Mouse (Mus musculus) hindbrain, embryonic 12.5 days (tissue): Measurements from ENCODE around the gene N4bp3. TPM values are rescaled to one million over a fixed set of nuclear protein-coding genes. Genes with fewer than 3 reads are reported as not detected.
"Not testable (repeated sequence)": the region's sequence is repeated elsewhere in the genome, so short reads cannot be mapped to it uniquely, and the experiment has no call there.

Source experiments
- ATAC-seq: fragments of 200-750 bp; cut with Nextera tagmentation; 2 replicates; pipeline ENCODE4 v1.8.0; 2017; ENCODE audit warnings: moderate TSS enrichment; ENCODE audit not compliant: low FRiP score
- H3K27ac ChIP-seq: fragments of 300-500 bp; sonication (generic); 2 replicates; pipeline ENCODE4 v1.5.1; 2016; ENCODE audit warnings: mild to moderate bottlenecking
- H3K27me3 ChIP-seq: fragments of 300-500 bp; sonication (generic); 2 replicates; pipeline ENCODE4 v1.6.1; 2016; ENCODE audit warnings: mild to moderate bottlenecking
- H3K36me3 ChIP-seq: fragments of 300-500 bp; sonication (generic); 2 replicates; pipeline ENCODE4 v1.6.1; 2016; ENCODE audit warnings: mild to moderate bottlenecking
- H3K4me1 ChIP-seq: fragments of 300-500 bp; sonication (generic); 2 replicates; pipeline ENCODE4 v1.6.1; 2016
- H3K4me2 ChIP-seq: fragments of 300-500 bp; sonication (generic); replicated peaks from 2 replicates; pipeline ENCODE4 v1.6.1; 2016; ENCODE audit warnings: mild to moderate bottlenecking
- H3K4me3 ChIP-seq: fragments of 300-500 bp; sonication (generic); 2 replicates; pipeline ENCODE4 v1.5.1; 2016; ENCODE audit warnings: mild to moderate bottlenecking
- H3K9ac ChIP-seq: fragments of 300-500 bp; sonication (generic); 2 replicates; pipeline ENCODE4 v1.6.1; 2016; ENCODE audit warnings: mild to moderate bottlenecking, moderate library complexity
- H3K9me3 ChIP-seq: fragments of 300-500 bp; sonication (generic); replicated peaks from 2 replicates; pipeline ENCODE4 v1.6.1; 2016; ENCODE audit warnings: mild to moderate bottlenecking
- WGBS: fragments of 180-500 bp; shearing (Covaris S2); methylation state at CpG from one replicate; pipeline ENCODE4 v1.1.7; 2016; 5-methylcytosine and 5-hydroxymethylcytosine counted together
- polyA plus RNA-seq: library from polyadenylated mRNA; unstranded; fragments of >200 nt; fragmentation: Nextera tagmentation; extraction: Ambion mirVana; gene quantifications from 2 replicates; pipeline ENCODE4 v1.2.1, GENCODE M21; 2016

N4bp3 gene
- polyA plus RNA-seq, 1 experiment from 2014 or later, result 12.4 TPM

DNA sequence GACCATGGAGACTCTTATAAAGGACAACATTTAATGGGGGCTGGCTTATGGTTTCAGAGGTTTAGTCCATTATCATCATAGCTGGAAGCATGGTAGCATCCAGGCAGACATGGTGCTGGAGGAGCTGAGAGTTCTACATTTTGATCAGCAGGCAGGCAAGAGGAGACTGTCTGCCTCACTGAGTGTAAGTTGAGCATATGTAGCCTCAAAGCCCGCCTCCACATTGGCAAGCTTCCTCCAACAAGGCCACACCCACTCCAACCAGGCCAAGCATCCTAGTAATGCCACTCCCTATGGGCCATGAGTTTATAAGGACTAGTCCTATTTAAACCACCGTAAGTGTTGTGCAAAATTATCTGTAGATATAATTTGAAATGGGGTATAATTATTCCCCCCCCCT, 20.7 kb upstream of the N4bp3 start:
- Histone ChIP-seq H3K4me3 (no peak overlapping the region), H3K9me3 (no peaks in the 10 kb centered on the region), H3K4me2 (no peak overlapping the region), H3K9ac (no peak overlapping the region), H3K27ac (no peak overlapping the region), H3K36me3 (no peaks in the 10 kb centered on the region), H3K4me1 (no peaks in the 10 kb centered on the region), H3K27me3 (no peaks in the 10 kb centered on the region; the same call in 1 of the 2 replicates)
- no peak for ATAC-seq
- WGBS, result 78% methylated on average over 2 of the region's 2 CpGs

GRCm38 (mm10) chr11:51670846-51671245, 20.2 kb upstream of the N4bp3 start:
- WGBS, result 91% methylated on average over 7 of the region's 7 CpGs
- no peak overlapping the region for H3K9ac ChIP-seq

DNA sequence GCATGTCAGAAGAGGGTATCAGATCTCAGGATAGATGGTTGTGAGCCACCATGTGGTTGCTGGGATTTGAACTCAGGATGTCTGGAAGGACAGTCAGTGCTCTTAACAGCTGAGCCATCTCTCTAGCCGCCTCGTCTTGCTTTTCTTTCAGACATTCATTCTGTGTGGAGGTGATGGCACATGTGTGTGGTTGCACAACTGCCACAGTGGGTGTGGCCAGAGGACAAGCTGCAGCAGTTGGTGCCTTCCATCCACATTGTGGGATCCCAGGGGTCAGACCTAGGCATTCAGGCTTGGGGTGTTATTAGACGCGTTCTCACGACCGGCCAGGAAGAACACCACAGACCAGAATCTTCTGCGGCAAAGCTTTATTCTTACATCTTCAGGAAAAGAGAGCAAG, 14.1 kb upstream of the N4bp3 start:
- not testable (repeated sequence) for H3K27me3 ChIP-seq, H3K9ac ChIP-seq, H3K4me3 ChIP-seq, H3K36me3 ChIP-seq, H3K9me3 ChIP-seq, H3K4me1 ChIP-seq, H3K27ac ChIP-seq, ATAC-seq, H3K4me2 ChIP-seq
- 91% methylated on average over 7 of the region's 7 CpGs for WGBS

More at GRCm38 (mm10) chr11:51670846-51671245, 20.2 kb upstream of the N4bp3 start:
- no peak overlapping the region for H3K4me3 ChIP-seq
- ATAC-seq, result no peak
- H3K4me1 ChIP-seq, result no peaks in the 10 kb centered on the region
- no peaks in the 10 kb centered on the region for H3K27me3 ChIP-seq
- H3K9me3 ChIP-seq, result no peaks in the 10 kb centered on the region
- H3K36me3 ChIP-seq, result no peaks in the 10 kb centered on the region
- no peak overlapping the region for H3K27ac ChIP-seq
- no peak overlapping the region for H3K4me2 ChIP-seq

- ATAC-seq, result no peak
- 71% methylated on average over 7 of the region's 7 CpGs for WGBS
- no peaks in the 10 kb centered on the region for H3K9me3 ChIP-seq
- no peaks in the 10 kb centered on the region for H3K27me3 ChIP-seq
- H3K9ac ChIP-seq, result no peak overlapping the region
- no peak overlapping the region for H3K27ac ChIP-seq
- H3K36me3 ChIP-seq, result no peaks in the 10 kb centered on the region
- H3K4me1 ChIP-seq, result no peaks in the 10 kb centered on the region
- no peak overlapping the region for H3K4me3 ChIP-seq
- no peak overlapping the region for H3K4me2 ChIP-seq
Measured at GRCm38 (mm10) chr11:51662632-51663031, 12.0 kb upstream of the N4bp3 start.

- no peaks in the 10 kb centered on the region for H3K36me3 ChIP-seq
- no peak overlapping the region for H3K27ac ChIP-seq
- H3K9me3 ChIP-seq, result no peaks in the 10 kb centered on the region
- H3K4me3 ChIP-seq, result no peak overlapping the region
- no peak overlapping the region for H3K9ac ChIP-seq
- no peaks in the 10 kb centered on the region for H3K4me1 ChIP-seq
- no peak overlapping the region for H3K4me2 ChIP-seq
- H3K27me3 ChIP-seq, result no peaks in the 10 kb centered on the region
- no peak for ATAC-seq
- 78% methylated on average over 16 of the region's 16 CpGs for WGBS
Measured at GRCm38 (mm10) chr11:51661867-51662365, 11.3 kb upstream of the N4bp3 start.

- Histone ChIP-seq H3K27ac (no peak overlapping the region), H3K27me3 (no peaks in the 10 kb centered on the region), H3K4me2 (no peak overlapping the region), H3K9me3 (no peaks in the 10 kb centered on the region), H3K9ac (no peak overlapping the region), H3K36me3 (no peaks in the 10 kb centered on the region), H3K4me3 (no peak overlapping the region), H3K4me1 (no peaks in the 10 kb centered on the region)
- WGBS, result 68% methylated on average over 6 of the region's 6 CpGs
- ATAC-seq, result no peak
Measured at GRCm38 (mm10) chr11:51658705-51659104, 8.1 kb upstream of the N4bp3 start.

DNA sequence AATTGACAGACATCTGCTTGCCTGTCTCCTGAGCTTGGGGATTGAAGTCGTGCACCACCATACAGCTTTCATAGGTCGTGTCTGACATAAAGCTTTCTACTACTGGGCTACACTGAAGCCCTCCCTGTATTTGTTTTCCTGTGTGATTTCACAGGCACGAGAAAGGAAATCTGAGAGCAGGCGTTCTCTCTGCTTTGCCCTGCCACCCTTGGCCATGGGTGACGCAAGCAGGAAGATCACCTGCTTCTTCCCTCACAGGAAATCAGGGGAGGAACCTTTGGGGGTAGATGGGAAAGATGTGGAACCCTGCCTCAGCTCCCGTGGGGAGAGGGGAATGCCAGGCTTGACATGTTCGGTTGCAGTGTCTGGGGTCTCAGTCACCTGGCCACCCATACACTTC, 7.6 kb upstream of the N4bp3 start:
- no peak overlapping the region for H3K27ac ChIP-seq
- no peak overlapping the region for H3K9ac ChIP-seq
- WGBS, result 65% methylated on average over 7 of the region's 7 CpGs
- H3K27me3 ChIP-seq, result no peaks in the 10 kb centered on the region
- H3K4me1 ChIP-seq, result no peaks in the 10 kb centered on the region
- no peak overlapping the region for H3K4me3 ChIP-seq
- no peak for ATAC-seq
- no peaks in the 10 kb centered on the region for H3K36me3 ChIP-seq
- H3K4me2 ChIP-seq, result no peak overlapping the region
- H3K9me3 ChIP-seq, result no peaks in the 10 kb centered on the region

DNA sequence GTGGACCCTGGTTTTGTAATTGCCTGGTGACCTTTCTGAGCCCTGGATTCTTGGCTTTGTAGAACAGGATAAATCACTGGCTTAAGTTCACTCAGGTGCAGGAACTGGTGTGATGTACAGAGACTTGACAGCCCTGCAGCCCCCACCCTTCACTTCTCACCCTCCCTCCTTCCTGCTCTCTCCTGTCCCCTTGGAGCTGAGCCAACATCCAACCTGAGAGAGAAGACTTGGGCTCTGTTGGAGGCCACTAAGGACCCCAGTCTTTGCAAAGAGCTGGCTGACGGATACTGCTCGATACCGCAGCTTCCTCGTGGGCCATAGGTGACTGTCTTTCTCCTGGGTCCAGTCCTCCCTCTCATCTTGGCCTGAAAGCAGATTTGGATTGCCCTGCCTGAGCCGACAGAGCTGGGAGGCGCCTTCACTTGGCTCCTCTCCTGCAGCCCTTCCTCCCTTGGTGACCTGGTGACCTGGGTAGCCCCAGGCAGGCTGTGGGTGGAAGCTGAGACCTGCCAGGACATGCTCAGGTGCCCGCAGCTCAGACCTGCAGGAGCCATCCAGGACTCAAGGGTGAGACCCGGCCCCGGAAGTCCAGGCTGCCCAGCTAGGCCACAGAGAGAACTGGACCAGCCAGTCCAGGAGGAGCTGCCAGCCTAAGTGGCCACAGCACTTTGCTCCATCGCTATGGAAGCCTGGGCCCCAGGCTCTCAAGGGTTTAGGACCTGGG, 6.3 kb upstream of the N4bp3 start:
- Histone ChIP-seq H3K4me1 (no peaks in the 10 kb centered on the region), H3K4me2 (no peak overlapping the region), H3K27me3 (no peaks in the 10 kb centered on the region), H3K4me3 (no peak overlapping the region), H3K9ac (no peak overlapping the region), H3K36me3 (no peaks in the 10 kb centered on the region), H3K9me3 (no peaks in the 10 kb centered on the region), H3K27ac (no peak overlapping the region)
- ATAC-seq, result no peak
- 80% methylated on average over 10 of the region's 10 CpGs for WGBS

- ATAC-seq, result no peak
- H3K9me3 ChIP-seq, result no peaks in the 10 kb centered on the region
- 93% methylated on average over 3 of the region's 3 CpGs for WGBS
- H3K27ac ChIP-seq, result no peak overlapping the region
- no peak overlapping the region for H3K9ac ChIP-seq
- H3K36me3 ChIP-seq, result no peaks in the 10 kb centered on the region
- H3K4me2 ChIP-seq, result no peak overlapping the region
- H3K4me3 ChIP-seq, result no peak overlapping the region
- peaks cover 17% of the 10 kb centered on the region for H3K27me3 ChIP-seq
- H3K4me1 ChIP-seq, result peaks cover 11% of the 10 kb centered on the region
Measured at GRCm38 (mm10) chr11:51654891-51655290, 4.2 kb upstream of the N4bp3 start.

DNA sequence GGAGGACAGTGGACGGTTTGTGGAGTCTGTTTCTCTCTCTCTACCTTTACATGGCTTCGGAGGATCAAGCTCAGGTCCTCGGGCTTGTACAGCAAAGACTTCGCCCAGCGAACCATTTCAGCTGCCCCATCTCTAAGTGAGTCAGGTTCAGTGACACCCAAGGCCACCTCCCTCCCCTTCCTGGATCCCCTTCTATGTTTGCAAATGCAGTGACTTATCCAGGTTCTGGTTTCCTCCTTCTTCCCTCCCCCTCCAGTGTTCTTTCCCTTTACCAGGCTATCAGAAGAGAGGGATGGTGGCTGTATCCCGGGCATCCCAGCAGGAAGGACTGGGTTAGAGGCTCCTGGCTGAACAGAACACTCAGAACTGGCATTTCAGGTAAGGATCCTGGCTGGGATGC, 3.1 kb upstream of the N4bp3 start:
- H3K27me3 ChIP-seq, result peaks cover 28% of the 10 kb centered on the region
- no peak overlapping the region for H3K27ac ChIP-seq
- H3K36me3 ChIP-seq, result no peaks in the 10 kb centered on the region
- no peak overlapping the region for H3K4me2 ChIP-seq
- H3K4me3 ChIP-seq, result no peak overlapping the region
- no peaks in the 10 kb centered on the region for H3K9me3 ChIP-seq
- H3K9ac ChIP-seq, result no peak overlapping the region
- no peak for ATAC-seq
- WGBS, result 90% methylated on average over 6 of the region's 6 CpGs
- H3K4me1 ChIP-seq, result peaks cover 22% of the 10 kb centered on the region

DNA sequence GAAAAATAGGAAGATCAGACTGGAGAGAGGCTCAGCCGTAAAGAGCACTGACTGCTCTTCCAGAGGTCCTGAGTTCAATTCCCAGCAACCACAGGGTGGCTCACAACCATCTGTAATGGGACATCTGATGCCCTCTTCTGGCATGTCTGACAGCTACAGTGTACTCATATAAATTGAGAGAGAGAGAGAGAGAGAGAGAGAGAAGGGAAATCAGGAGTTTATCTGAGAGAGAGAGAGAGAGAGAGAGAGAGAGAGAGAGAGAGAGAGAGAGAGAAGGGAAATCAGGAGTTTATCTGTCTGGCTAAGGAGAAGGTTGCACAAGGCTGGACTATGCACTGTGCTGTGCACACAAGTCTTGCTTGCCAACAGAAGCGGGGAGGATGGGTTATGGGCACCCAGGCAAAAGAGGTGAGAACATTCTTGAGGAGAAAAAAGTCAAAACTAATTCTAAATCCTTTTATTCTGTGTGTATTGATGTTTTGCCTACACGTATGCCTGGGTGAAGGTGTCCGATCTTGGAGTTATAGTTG, 2.3 kb upstream of the N4bp3 start:
- H3K9me3 ChIP-seq, result no peaks in the 10 kb centered on the region
- H3K36me3 ChIP-seq, result no peaks in the 10 kb centered on the region
- WGBS, result 88% methylated on average over 4 of the region's 4 CpGs
- H3K27me3 ChIP-seq, result peaks cover 30% of the 10 kb centered on the region
- no peak for ATAC-seq
- H3K9ac ChIP-seq, result no peak overlapping the region
- no peak overlapping the region for H3K4me2 ChIP-seq
- H3K27ac ChIP-seq, result no peak overlapping the region
- peaks cover 30% of the 10 kb centered on the region for H3K4me1 ChIP-seq
- H3K4me3 ChIP-seq, result no peak overlapping the region

- H3K9ac ChIP-seq, result peak overlapping the region; percentile 71
- H3K36me3 ChIP-seq, result no peaks in the 10 kb centered on the region
- H3K27ac ChIP-seq, result no peak overlapping the region
- no peaks in the 10 kb centered on the region for H3K9me3 ChIP-seq
- H3K4me3 ChIP-seq, result peak overlapping the region; percentile 62
- 0 out of 2 replicates have a peak, but pooled peaks have one; percentile 7 for ATAC-seq
- H3K27me3 ChIP-seq, result peaks cover 30% of the 10 kb centered on the region
- H3K4me1 ChIP-seq, result peaks cover 35% of the 10 kb centered on the region
- peak overlapping the region; percentile 95 for H3K4me2 ChIP-seq
- 1% methylated on average over 30 of the region's 30 CpGs for WGBS
Measured at GRCm38 (mm10) chr11:51650261-51650660, 381 bp downstream of the N4bp3 start.

- Histone ChIP-seq H3K4me3 (peak overlapping the region; percentile 62), H3K4me2 (peak overlapping the region; percentile 95), H3K27ac (no peak overlapping the region; the same call in 1 of the 2 replicates), H3K27me3 (peaks cover 30% of the 10 kb centered on the region), H3K9ac (peak overlapping the region; percentile 71), H3K36me3 (no peaks in the 10 kb centered on the region), H3K4me1 (peaks cover 35% of the 10 kb centered on the region), H3K9me3 (no peaks in the 10 kb centered on the region)
- ATAC-seq, result no peak
- WGBS, result 4% methylated on average over 7 of the region's 7 CpGs
Measured at GRCm38 (mm10) chr11:51649889-51650199, 798 bp downstream of the N4bp3 start.
